Mouse (Mus musculus): ENCODE data around the gene Plpp1.

DNA sequence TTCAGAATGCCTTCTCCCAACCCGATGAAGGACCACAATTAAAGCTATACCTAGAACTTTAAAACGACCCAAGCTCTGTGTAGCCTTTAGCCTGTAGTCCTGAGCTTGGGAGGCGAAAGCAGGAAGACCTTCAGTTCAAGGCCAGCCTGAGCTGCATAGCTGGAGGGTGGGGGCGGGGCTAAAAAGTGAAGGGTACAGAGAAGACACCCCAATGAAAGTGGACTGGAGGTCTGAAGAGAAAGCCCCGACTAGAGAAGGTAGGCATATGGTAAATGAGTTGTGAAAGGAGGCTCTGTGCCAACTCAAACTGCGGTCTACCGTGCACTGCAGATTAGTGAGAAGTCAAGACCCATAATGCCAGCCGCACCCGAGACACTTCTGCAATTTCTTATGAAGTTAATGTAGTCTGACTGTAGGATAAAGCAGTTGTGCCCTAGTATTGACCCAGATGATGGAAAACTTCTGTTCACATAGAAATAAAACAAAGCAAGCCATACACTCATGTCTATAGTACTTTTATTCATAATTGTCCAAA lies 37.1 kb downstream of the Plpp1 start:
- no peak for TF ChIP-seq GATA1 (IDR thresholded peaks at IDR 0.05; ENCODE audit: low read length)
- TF ChIP-seq TAL1 (IDR thresholded peaks at IDR 0.05; ENCODE audit: low read length) = no peak
